Mouse (Mus musculus) kidney, embryonic 16.5 days (tissue): ENCODE measurements around the gene Epop. TPM values are rescaled to one million over a fixed set of nuclear protein-coding genes. Genes with fewer than 3 reads are reported as not detected.

Source experiments
- ATAC-seq: fragments of 200-750 bp; cut with Nextera tagmentation; 2 replicates; pipeline ENCODE4 v1.8.0; 2017; ENCODE audit warnings: moderate TSS enrichment; ENCODE audit not compliant: low FRiP score, low TSS enrichment
- H3K27ac ChIP-seq: fragments of 300-500 bp; sonication (generic); 2 replicates; pipeline ENCODE4 v1.5.1; 2014; ENCODE audit warnings: low read length
- H3K27me3 ChIP-seq: fragments of 300-500 bp; sonication (generic); 2 replicates; pipeline ENCODE4 v1.6.1; 2014; ENCODE audit warnings: low read length, control low read depth, mixed read lengths; ENCODE audit not compliant: insufficient read depth
- H3K36me3 ChIP-seq: fragments of 300-500 bp; sonication (generic); 2 replicates; pipeline ENCODE4 v1.6.1; 2014; ENCODE audit warnings: low read length, control low read depth, mixed read lengths; ENCODE audit not compliant: insufficient read depth
- H3K4me1 ChIP-seq: fragments of 300-500 bp; sonication (generic); 2 replicates; pipeline ENCODE4 v1.6.1; 2014; ENCODE audit warnings: low read length, control low read depth, mixed read lengths; ENCODE audit not compliant: insufficient read depth
- H3K4me2 ChIP-seq: fragments of 300-500 bp; sonication (generic); replicated peaks from 2 replicates; pipeline ENCODE4 v1.6.1; 2014; ENCODE audit warnings: low read depth, low read length
- H3K4me3 ChIP-seq: fragments of 300-500 bp; sonication (generic); 2 replicates; pipeline ENCODE4 v1.5.1; 2014; ENCODE audit warnings: mild to moderate bottlenecking, low read length
- H3K9ac ChIP-seq: fragments of 300-500 bp; sonication (generic); replicated peaks from 2 replicates; pipeline ENCODE4 v1.6.1; 2014; ENCODE audit warnings: low read length
- H3K9me3 ChIP-seq: fragments of 300-500 bp; sonication (generic); 2 replicates; pipeline ENCODE4 v1.6.1; 2016; ENCODE audit warnings: low read length, control low read depth
- WGBS: fragments of 180-500 bp; shearing (Covaris S2); extraction: QIAGEN DNeasy Blood & Tissue Kit; methylation state at CpG from one replicate; pipeline ENCODE4 v1.1.7; 2014; 5-methylcytosine and 5-hydroxymethylcytosine counted together
- polyA plus RNA-seq: library from polyadenylated mRNA; unstranded; fragments of >200 nt; fragmentation: Nextera tagmentation; extraction: Ambion mirVana; gene quantifications from 2 replicates; pipeline ENCODE4 v1.2.1, GENCODE M21; 2015

Gene Epop
- polyA plus RNA-seq, 1 experiment from 2014 or later = 2.3 TPM

GRCm38 (mm10) chr11:97669268-97669667, 39.8 kb upstream of the Epop start:
- peaks cover 39% of the 10 kb centered on the region for H3K4me1 ChIP-seq
- H3K36me3 ChIP-seq = peaks cover 71% of the 10 kb centered on the region
- no peak overlapping the region for H3K9ac ChIP-seq

GRCm38 (mm10) chr11:97668160-97668559, 38.7 kb upstream of the Epop start:
- H3K27ac ChIP-seq = no peak overlapping the region
- ATAC-seq = no peak
- peaks cover 40% of the 10 kb centered on the region for H3K4me1 ChIP-seq
- no peak overlapping the region for H3K4me3 ChIP-seq
- no peak overlapping the region for H3K4me2 ChIP-seq
- 91% methylated on average over 7 of the region's 7 CpGs for WGBS
- no peaks in the 10 kb centered on the region for H3K27me3 ChIP-seq
- no peaks in the 10 kb centered on the region for H3K9me3 ChIP-seq
- no peak overlapping the region for H3K9ac ChIP-seq
- peaks cover 60% of the 10 kb centered on the region for H3K36me3 ChIP-seq

More at GRCm38 (mm10) chr11:97669268-97669667, 39.8 kb upstream of the Epop start:
- Histone ChIP-seq H3K27me3 (no peaks in the 10 kb centered on the region), H3K9me3 (no peaks in the 10 kb centered on the region), H3K4me2 (no peak overlapping the region), H3K27ac (peak overlapping the region; percentile 80), H3K4me3 (no peak overlapping the region)
- WGBS = 45% methylated on average over 13 of the region's 15 CpGs
- no peak for ATAC-seq

GRCm38 (mm10) chr11:97666794-97667193, 37.3 kb upstream of the Epop start:
- Histone ChIP-seq H3K9ac (no peak overlapping the region), H3K4me2 (no peak overlapping the region), H3K27me3 (no peaks in the 10 kb centered on the region; the same call in none of the 2 replicates), H3K36me3 (peaks cover 47% of the 10 kb centered on the region), H3K9me3 (no peaks in the 10 kb centered on the region), H3K4me1 (peaks cover 48% of the 10 kb centered on the region), H3K4me3 (no peak overlapping the region), H3K27ac (no peak overlapping the region)
- 91% methylated on average over 14 of the region's 15 CpGs for WGBS
- ATAC-seq = no peak

GRCm38 (mm10) chr11:97666221-97666620, 36.7 kb upstream of the Epop start:
- no peaks in the 10 kb centered on the region for H3K9me3 ChIP-seq
- peaks cover 54% of the 10 kb centered on the region for H3K4me1 ChIP-seq
- H3K27ac ChIP-seq = no peak overlapping the region
- H3K9ac ChIP-seq = no peak overlapping the region
- H3K4me2 ChIP-seq = no peak overlapping the region
- no peak for ATAC-seq
- H3K36me3 ChIP-seq = peaks cover 42% of the 10 kb centered on the region
- no peaks in the 10 kb centered on the region; the same call in none of the 2 replicates for H3K27me3 ChIP-seq
- no peak overlapping the region for H3K4me3 ChIP-seq
- WGBS = 93% methylated on average over 7 of the region's 7 CpGs

- no peaks in the 10 kb centered on the region; the same call in none of the 2 replicates for H3K27me3 ChIP-seq
- peak overlapping the region; percentile 87; the same call in 1 of the 2 replicates for H3K4me3 ChIP-seq
- WGBS = 91% methylated on average over 13 of the region's 13 CpGs
- no peak overlapping the region for H3K9ac ChIP-seq
- no peak overlapping the region for H3K4me2 ChIP-seq
- H3K36me3 ChIP-seq = peaks cover 34% of the 10 kb centered on the region
- H3K9me3 ChIP-seq = no peaks in the 10 kb centered on the region
- no peak for ATAC-seq
- no peak overlapping the region for H3K27ac ChIP-seq
- H3K4me1 ChIP-seq = peaks cover 56% of the 10 kb centered on the region
These were observed 35.9 kb upstream of the Epop start for GRCm38 (mm10) chr11:97665431-97665830.

- peak overlapping the region; percentile 64 for H3K4me2 ChIP-seq
- peaks cover 31% of the 10 kb centered on the region for H3K36me3 ChIP-seq
- ATAC-seq = no peak
- H3K27me3 ChIP-seq = no peaks in the 10 kb centered on the region; the same call in none of the 2 replicates
- 29% methylated on average over 6 of the region's 6 CpGs for WGBS
- H3K27ac ChIP-seq = peak overlapping the region; percentile 95; the same call in 1 of the 2 replicates
- H3K4me3 ChIP-seq = peak overlapping the region; percentile 87
- H3K9me3 ChIP-seq = no peaks in the 10 kb centered on the region
- peak overlapping the region; percentile 89 for H3K9ac ChIP-seq
- H3K4me1 ChIP-seq = peaks cover 51% of the 10 kb centered on the region
These were observed 35.3 kb upstream of the Epop start for GRCm38 (mm10) chr11:97664771-97665240.

GRCm38 (mm10) chr11:97664339-97664665, 34.8 kb upstream of the Epop start:
- Histone ChIP-seq H3K4me2 (peak overlapping the region; percentile 64), H3K9me3 (no peaks in the 10 kb centered on the region), H3K36me3 (peaks cover 27% of the 10 kb centered on the region), H3K27me3 (no peaks in the 10 kb centered on the region; the same call in none of the 2 replicates), H3K9ac (peak overlapping the region; percentile 89), H3K4me3 (peak overlapping the region; percentile 87), H3K27ac (peak overlapping the region; percentile 95), H3K4me1 (peaks cover 50% of the 10 kb centered on the region)
- no peak for ATAC-seq
- 0% methylated on average over 6 of the region's 8 CpGs for WGBS

- Histone ChIP-seq H3K9me3 (no peaks in the 10 kb centered on the region), H3K36me3 (peaks cover 27% of the 10 kb centered on the region), H3K9ac (peak overlapping the region; percentile 89), H3K27me3 (no peaks in the 10 kb centered on the region; the same call in none of the 2 replicates), H3K4me1 (peaks cover 50% of the 10 kb centered on the region), H3K4me3 (peak overlapping the region; percentile 87), H3K4me2 (peak overlapping the region; percentile 64), H3K27ac (peak overlapping the region; percentile 95)
- no peak for ATAC-seq
- under 1% methylated on average over 53 of the region's 57 CpGs for WGBS
These were observed 34.2 kb upstream of the Epop start for GRCm38 (mm10) chr11:97663528-97664338.

GRCm38 (mm10) chr11:97662893-97663527, 33.5 kb upstream of the Epop start, which contains the start of gene Mllt6:
TSS of gene Mllt6 (plus strand) at chr11:97663414.
- ATAC-seq = peak; percentile 31
- Histone ChIP-seq H3K27ac (peak within 1 kb of the TSS; percentile 95), H3K9ac (peak within 1 kb of the TSS; percentile 89), H3K27me3 (no peaks in the 10 kb centered on the region; the same call in none of the 2 replicates), H3K4me2 (peak within 1 kb of the TSS; percentile 64), H3K36me3 (peaks cover 23% of the 10 kb centered on the region), H3K4me3 (peak within 1 kb of the TSS; percentile 87), H3K9me3 (no peaks in the 10 kb centered on the region), H3K4me1 (peaks cover 45% of the 10 kb centered on the region)
- WGBS = under 1% methylated on average over 34 of the region's 76 CpGs
